Mouse (Mus musculus): Measurements from ENCODE around the gene Hspa2.

DNA sequence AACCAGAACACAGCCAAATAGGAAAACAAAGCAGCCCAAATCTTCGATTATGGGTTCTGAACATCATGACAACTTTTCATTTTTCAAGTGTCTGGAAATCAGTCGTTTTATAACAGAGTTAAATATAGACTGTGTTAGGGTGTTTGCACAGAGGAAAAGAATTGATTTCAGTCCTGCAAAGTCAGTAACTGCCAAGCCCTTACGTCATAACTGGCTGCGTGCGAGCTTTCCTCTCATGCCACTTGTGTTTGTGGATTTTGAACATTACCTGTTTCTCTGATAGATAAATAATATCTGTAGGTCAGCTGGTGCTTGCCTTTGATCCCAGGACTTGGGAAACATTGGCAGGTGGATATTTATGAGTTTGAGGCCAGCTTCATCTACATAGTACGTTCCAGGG lies 27.5 kb downstream of the Hspa2 start:
- TF ChIP-seq CTCF (IDR thresholded peaks at IDR 0.05; ENCODE audit: low read depth): no peak
- no peak for TF ChIP-seq EP300 (optimal IDR thresholded peaks at IDR 0.05)

Data from stomach, postnatal 0 days (tissue).